Mouse (Mus musculus) ES-CJ7 (cell line): ENCODE measurements around the gene Add3.

Experiments used
- DNase-seq: peaks from one replicate; pipeline ENCODE4 v3.0.0; 2011; ENCODE audit warnings: low read depth, low spot score

The Add3 gene

DNA sequence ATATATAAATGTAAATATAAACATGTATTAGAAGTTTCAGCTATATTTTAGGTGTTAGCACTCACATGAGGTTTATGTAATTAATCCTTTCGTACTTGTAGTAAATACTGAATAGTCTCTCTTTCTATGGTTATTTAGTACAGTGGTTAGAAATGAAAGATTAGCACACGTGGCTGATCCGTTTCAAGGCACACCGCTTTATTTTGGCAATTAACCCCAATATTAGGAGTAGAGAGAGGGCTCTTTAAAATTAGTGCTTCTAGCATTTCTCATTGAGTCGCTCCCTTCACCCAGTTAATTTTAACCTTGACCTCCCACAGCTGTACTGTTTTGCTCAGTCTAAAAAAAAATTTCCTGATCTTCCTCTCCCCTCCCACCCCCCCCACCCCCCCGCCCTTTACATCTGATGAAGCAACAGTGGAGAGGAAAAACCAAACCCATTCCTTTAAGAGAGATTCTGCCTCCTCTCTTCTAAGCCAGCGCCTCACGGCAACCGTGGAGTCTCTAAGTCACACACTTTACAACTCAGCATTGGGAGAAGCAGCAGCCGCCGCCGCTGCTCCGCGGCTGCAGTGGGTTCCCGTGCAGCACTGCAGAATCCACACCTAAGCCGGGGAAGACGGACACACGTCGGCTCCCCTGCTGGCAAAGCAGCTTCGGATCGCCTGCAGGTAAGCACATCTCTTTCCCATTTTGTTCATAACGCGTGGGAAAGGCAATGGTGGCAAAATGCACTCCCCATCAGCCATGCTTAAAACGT is at the start of gene Add3:
TSS of gene Add3 (plus strand) at position 400 of the 760 bp plus-strand sequence.
- DNase-seq = peak; percentile 30

DNA sequence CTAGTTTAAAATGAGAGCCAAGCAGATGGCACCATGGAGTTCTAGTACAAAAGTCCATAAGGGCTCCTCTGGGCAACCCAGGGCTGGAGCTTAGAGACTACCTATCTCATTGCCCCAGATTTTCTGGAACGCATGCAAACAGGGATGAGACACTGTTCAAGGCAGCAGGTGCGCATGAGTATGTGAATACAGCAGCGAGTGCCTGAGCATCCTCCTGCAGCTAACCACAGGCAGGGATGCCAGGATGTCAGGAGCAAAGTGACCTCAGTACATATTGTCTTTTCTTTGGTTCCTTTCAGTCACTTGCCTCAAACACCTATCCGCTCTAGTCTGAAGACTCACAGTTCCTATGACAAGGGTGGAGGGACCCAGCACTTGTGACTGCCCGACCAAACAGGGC is 49.6 kb upstream of the Add3 start:
- DNase-seq = no peak

DNA sequence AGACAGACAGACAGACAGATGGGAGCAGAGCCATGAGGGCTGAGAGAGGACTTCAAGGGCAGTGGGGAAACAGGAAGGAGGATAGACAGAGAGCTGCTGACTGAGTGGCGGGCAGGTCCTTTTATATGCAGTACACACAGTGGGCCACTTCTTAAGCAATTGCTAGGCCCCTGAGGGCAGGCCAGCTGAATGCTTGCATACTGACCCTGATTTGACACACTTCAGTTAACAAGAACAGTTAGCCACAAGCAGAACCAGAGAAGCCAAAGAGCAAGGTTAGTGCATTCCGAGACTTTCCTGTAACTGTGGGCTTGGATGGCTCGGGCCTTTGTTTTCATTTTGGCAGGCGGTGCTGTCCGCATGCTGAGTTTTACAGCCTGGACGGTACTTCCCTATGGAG is 48.0 kb upstream of the Add3 start:
- DNase-seq = no peak

DNA sequence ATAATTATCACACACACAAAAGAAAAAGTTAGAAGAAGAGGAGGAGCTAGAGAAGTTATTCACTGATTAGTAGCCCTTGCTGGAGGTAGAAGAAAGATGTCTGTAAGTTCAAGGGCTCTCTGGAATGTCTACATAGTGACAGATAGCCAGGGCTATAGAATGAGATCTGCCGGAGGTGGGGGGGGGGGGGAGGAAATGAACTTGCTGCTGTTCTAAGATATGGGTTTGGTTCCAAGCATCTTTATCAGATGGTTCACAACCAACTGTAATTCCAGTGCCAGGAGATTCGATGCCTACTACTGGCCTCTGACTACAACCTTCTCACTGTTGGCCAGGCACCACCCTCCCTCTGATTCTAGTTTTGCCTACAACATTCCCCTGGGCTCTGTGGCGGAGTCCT is 46.9 kb upstream of the Add3 start:
- no peak for DNase-seq

DNA sequence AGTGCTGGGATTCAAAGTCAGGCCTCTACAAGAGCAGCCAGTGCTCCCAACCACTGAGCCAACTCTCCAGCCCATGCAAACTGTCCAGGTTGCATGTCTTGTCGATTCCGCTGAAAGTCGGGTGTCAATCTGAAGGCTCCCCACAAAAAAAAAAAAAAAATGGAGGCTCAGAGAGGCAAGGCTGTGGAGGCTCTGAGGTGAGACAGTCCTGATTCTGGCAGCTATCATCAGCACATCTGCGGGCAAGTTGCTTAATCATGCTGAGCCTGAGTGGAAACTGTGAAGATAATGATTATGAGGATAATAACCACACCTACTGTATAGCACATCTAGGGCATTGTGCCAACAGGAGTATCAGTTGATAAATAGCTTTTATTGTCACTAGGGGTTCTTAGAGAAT is 45.6 kb upstream of the Add3 start:
- DNase-seq = no peak

DNA sequence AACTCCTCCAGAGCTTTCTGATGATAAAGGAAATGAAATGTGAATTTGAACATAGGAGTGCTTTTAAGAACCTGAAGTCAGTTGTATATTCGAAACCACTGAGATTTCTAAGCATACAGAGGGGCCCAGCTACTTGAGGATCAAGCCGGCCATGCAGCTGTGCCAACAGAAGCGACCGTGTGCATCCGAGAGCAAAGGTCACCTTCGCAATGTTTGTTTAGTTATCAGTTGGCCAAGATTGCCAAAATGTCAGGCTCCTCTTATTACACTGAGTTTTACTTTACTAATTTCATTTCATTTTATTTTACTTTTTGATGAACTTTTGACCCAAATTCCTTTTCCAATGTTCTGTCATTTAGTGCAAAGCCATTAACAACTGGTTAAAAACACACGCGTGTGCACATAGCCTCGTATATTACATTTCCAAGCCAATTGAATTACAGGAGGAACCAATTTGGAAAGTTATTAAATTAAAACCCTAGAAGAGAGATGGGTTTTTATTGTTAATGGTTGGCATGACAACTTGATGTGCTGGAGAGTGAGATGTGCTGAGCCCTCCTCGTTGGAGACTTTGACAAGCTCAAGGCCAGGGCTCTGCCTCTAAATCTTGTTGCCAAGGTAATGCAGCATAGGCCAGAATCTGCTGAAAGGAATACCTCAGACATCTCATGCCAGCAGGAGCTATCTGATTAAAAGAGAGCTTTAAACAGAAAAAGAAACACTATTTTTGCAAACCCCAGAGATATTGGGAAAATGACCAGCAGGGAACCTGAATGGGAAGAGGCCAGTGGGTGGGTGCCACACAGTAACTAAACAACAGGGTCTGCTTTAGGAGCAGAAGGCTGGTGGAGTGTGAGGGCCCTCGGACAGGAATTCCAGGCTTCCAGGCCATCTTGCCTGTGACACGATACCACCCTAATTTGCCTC is 38.6 kb upstream of the Add3 start:
- DNase-seq = no peak

DNA sequence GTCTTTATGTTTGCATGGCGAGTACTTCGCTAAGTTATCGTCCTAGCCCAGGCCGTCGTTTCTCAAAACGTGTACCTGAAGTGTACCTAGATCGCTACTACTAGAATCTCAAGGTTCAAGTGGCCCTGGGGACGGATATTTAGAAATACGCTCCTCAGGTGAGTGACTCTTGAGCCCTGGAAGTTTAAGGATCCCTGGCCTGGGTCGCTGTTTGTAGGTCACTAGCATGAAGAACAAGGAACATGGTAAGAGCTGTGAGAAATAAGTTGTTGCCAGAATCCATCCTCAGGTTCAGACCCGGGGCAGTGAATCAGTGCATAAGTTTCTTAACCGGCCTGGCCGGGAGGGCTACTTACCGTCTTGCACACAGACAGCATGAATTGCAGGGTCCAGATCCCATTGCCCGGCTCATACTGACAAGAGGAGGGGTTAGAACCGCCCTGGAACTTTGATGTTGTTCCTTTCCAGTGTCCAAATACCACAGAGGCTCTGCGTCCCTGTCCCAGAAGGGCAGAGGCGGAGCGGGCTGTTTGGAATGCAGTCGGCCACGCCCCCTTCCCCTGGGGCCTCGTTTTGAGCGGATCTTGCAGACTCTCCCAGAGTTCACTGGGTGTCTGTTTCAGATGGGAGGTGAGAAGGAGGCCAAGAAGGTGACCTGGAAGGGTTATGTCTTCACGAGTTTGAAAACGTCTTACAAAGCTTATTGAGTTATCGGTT is 34.7 kb upstream of the Add3 start:
- peak; percentile 87 for DNase-seq

DNA sequence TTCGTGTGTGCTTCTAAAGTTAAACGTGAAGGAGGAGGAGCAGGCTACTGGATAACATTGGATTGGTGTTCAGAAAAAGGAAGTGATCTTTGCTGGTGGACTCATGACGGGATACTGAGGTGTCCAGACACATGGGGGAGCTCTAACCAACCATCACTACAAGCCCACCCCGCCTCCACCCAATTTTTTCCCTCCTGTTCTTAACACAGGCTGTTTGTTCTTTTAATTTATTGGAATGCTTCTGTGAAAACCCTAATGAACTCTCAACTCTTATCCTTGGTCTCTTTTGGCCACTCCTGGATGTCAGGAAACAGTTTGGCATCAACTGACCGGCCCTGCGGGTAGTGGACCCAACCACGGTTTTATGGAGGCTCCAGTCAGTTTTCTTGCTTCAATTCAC is 33.3 kb upstream of the Add3 start:
- DNase-seq = peak; percentile 42

DNA sequence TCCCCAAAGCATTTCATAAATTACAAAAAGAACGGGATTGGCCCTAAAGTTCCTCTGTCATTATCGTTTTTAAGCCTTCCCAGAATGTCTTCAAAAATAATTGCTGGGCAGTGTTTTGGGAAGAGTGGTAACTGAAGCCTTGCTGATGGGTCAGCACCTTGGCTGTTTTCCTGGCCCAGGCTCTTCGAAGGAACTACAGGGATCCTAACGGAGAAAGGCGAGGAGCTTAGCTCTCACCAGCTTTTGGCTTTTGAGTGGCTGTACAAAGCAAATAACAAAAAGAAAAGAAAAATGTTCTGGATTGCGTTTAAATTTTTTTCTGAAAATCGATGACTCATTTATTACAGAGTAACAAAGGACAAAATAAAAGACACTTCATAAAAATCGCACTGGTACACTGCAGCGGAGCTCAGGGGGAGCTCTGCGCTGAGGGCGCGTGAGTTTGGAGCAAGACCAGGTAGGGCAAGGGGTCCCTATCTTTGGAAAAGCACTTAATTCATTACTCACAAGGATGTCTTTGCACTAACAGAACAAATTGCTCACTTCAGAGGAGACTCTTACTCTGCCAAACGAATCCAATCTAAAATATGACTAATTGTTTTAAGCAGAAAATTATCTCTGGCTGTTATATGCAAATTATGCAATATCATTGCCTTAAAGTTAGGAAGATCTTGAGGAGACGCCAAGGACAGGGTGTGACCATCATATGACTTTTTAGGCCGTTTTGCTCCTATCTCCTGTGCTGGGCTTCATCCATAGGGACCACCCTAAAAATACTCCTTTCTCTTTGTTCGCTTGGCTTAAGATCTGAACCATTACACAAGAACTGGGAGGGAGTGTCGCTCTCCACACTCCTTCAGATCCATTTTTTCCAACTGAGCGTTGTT is 32.6 kb upstream of the Add3 start:
- DNase-seq = no peak

DNA sequence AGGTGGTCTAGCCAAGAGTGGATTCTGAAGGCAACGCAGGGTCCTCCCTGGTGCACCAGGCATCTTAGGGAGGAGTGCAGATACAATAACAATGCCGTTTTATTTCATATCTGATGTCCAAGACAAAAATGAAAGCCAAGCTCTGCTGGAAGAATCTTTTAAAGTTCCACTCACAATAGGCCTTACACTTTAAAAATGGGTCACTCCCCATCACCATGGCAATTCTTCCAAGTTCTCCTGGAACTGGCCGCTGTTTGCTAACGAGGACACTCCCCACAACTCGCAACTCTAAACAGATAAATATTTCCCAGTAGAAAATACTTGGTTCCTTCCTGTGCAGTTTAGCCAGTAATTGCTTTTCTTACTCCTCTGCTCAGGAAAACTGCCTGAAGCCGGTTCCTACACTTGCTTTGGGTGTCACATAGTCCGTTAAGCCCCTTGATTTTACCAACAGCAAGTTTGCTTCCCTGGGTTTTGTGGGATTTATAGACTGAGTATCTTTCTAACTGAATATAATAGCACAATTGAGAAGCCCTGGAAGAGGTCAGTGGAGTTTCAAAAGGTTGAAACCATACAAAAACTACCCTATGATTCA is 28.1 kb upstream of the Add3 start:
- DNase-seq = no peak

DNA sequence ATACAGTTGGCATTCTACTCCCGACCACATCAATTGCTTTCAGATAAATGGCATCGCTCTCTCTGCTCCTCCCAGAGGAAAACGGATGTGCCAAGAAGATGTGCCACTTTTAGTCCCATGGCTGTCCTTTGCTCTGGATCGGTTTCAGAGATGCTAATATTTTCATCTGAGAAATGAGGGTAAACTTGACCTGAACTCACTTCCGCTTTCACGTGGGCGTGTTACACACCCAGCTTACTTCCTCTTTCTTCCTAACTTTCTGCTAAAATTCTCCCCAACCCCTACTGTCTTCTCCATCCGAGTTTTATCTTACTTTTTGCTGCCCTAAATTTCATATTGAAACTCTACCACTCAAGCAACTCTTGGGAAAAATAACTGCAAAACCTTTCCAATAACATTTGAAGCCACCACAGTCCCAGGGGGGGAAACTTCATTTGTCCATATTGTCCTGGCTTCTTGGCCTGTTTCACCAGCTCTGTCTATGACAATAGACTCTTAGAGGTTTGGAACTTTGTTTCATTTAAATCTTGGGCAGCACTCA is 20.9 kb upstream of the Add3 start:
- no peak for DNase-seq

DNA sequence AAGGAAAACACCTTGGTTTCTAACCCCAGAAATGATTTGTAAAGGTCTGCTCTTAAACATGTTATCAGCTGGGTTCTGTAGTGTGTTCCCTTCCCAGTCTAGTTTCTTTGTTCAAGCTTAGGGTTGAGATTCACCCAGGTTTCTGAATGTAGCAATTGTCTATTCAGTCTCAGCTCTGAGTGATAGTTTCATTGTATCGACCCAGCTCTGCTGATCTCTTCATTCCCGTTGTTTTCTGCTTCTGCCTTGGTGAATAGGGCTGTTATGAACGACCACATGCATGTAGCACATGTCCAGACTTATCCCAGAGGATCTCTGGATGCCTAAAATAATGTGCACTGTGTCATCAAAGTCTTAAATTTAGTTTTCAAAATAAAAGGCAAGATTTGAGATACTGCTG is 19.8 kb upstream of the Add3 start:
- DNase-seq = no peak

DNA sequence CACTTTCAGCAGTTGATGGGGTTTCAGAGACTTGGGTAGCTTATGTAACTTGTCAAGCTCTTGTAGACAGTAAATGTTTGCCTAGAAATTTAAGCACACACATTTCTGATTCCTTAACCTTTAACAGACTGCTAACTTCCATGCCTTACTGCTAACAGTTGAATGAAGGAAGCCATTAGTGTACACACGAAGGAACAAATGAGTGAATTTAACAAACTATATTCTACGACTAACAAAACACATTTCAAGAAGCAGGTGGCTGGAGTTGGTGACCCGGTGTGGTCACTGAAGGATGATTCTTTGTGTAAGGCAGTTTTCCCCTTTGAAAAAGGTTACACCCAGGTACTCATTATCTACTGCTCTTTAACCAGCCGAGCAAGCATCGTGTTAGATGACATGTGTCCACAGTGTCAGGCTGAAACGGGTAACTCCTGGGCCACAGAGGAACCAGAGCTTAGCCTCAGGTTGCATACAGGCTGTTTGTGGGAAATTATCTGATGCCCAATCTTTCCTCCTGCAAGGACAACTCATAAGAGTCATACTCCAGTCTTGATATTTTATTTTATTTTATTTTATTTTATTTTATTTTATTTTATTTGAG is 17.5 kb upstream of the Add3 start:
- DNase-seq = no peak

DNA sequence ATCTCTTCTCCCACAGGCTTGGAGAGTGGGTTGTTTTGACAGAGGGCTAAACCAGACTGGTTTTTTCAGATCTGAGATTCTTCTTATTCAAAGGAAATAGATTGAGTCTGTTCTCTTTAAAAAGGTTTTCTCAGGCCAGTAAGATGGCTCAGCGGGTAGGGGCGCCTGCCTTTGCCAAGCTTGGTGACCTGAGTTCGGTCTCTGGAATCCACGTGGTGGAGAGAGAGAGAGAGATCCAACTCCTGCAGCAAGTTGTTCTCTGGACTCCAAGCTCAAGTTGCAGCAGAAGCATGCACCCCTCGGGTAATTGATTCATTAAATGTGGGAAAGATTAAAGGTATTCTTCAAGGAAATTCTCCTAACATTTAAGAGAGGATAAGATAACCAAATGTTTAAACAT is 16.9 kb upstream of the Add3 start:
- no peak for DNase-seq

DNA sequence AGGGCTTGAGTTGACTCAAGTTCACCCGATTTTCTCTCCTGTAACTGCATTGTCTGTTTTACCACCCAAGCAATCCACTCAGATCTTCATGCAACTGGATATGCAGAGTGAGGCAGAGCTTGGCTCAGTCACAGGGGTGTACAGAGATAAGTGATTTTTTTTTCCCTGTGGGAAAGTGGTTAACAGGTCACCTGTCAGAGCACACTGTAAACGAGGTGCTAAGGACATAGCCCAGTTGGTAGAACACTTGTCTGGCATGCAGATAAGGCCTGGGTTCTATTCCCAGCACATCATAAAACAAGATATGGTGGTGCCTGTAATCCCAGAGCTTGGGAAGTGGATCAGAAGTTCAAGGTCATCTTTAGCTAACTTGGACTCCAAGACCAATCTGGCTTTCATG is 14.6 kb upstream of the Add3 start:
- no peak for DNase-seq

DNA sequence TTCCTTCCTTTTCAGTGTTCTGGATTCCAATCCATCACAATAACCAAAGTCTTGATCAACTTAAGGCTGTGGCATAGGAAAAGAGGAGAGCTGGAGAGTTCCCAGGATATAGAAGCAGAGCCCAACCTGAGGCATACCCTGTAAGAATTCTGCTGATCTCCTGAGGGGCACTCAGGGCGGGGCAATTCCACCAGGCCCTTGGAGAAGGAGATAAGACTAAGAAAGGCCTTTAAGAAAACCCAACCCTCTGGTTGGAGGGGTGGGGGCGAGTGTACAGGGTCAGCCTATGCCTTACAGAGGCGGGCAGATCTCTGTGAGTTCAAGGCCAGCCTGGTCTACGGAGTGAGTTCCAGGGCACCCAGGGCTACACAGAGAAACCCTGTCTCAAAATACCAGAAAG is 13.7 kb upstream of the Add3 start:
- no peak for DNase-seq

DNA sequence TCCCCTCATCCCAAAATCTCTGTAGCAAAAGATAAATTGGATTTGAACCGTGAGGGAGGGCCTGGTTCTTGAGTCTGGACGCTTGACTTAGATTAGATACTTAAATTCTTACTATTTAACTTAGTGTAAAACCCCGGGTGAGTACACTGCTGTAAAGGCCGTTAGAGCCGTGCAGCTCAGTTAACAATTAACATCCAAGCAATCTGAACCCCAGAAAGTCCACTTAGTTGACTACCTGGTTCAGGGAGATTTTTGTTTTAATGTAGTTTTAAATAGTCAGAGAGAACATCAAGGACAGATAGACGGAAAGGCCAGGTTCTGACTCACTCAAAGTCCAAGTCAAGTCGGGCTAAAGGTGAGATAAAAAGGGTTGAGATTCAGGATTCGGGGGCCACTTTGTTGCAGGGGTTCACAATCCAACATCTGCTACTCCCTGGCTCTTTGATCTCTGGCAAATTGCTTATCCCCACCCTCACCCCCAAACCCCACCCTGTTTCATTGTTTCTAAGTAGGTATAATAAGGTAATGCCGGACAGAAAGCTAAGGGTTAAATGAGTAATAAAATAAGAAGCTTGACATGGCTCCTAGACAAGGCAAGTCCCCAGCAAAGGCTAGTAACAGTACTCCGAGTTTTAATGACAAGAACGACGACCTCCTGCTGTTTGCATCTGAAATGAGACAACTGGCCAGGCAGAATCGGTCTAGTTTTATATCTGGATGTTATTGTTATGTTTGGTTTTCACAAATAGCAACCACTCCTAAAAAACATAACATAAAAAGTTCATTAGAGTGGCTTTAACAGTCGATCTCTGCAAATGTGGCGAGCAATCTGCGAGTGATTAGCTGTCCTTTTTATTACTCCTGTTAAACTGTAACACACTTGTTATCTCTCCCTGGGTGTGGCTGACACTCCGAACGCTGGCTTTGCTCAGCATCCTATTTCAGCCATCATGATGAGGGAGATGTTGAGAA is 12.6 kb upstream of the Add3 start:
- DNase-seq = no peak

DNA sequence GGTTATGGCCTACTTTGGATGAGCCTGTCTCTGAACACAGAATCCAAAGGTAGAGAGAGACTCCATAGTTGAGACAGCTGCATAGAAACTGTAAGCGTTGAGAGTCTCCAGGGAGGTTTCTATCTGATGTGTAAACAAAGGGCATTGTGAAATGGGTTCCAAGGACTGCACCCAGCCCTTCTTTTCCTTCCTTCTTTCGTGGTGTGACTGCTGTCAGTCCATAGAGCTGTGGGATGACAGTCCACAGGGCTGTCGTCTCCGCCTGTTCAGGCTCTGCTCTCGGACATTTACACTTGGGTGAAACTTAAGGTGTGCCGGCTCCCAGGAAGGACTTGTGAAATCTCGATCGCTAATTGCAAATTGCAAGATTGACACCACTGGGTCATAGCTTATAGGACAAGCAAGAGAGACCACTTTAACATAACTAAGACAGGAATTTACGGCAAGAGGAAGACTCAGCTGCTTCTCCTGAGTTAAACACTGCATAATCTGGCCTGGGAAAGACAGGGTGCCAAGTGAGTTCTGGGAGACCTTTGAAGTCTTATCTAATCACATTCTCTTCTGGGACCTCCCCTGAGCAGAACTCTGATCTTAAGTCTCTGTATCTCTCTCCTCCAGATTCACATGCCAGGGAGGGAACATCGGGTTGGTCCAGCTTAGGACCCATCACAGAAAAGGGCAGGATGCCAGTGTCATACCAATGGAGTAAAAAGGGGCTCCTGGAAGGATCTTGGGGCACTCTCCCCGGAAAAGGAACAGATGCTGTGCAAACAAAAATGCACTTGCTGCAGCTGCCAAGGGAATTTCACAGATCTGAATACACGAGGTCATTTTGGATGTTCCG is 11.5 kb upstream of the Add3 start:
- DNase-seq = no peak
